Mouse (Mus musculus) ES-E14 (cell line): ENCODE measurements around the gene Mad2l1bp.

Source experiments
- CHD2 ChIP-seq: IDR thresholded peaks from 2 replicates; pipeline ENCODE4 v1.6.1; 2014; ENCODE audit warnings: mild to moderate bottlenecking, low read depth, low read length, inconsistent platforms
- ZC3H11A ChIP-seq: IDR thresholded peaks from 2 replicates; pipeline ENCODE4 v1.6.1; 2012; ENCODE audit warnings: low read depth, mild to moderate bottlenecking, inconsistent platforms, low read length, borderline replicate concordance

DNA sequence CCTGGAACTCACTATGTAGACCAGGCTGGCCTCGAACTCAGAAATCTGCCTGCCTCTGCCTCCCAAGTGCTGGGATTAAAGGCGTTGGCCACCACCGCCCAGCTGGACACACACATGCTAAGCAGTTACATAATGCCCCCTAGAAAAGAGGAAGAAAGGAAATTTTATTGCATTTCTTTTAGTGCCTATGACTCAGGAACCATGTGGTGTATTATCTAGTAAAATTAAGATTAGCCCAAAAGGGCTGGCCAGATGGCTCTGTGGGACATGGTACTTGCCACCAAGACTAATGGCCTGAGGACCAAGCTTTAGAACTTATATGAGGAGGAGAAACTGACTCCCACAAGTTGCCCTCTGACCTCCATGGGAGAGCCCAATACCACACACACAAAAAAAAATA, 13.5 kb downstream of the Mad2l1bp start:
- no peak for TF ChIP-seq CHD2
- TF ChIP-seq ZC3H11A = no peak
